In genomic region chr1:56977201-56978100, GRCm38 (mm10) we compare ENCODE assay signal across 8 mouse cellular contexts. TPM values are rescaled to one million over a fixed set of nuclear protein-coding genes. Genes with fewer than 3 reads are reported as not detected.
A peak's percentile ranks its signal among the peaks of the same experiment; 100 is the strongest.
DNase-seq lines count a peak whose midpoint lies in the region; ATAC-seq and TF ChIP-seq lines count a peak whose summit lies in the region.

No protein-coding gene starts in this region.

- no peak for TF ChIP-seq POLR2A in cerebellum, adult 2 months (IDR thresholded peaks at IDR 0.05; ENCODE audit: borderline replicate concordance, insufficient read depth, low read length)

- 1% methylated on average over 45 of the region's 45 CpGs for WGBS in cerebellum, adult 2 months
- 1% methylated on average over 45 of the region's 45 CpGs for WGBS in forebrain, postnatal 0 days
- under 1% methylated on average over 45 of the region's 45 CpGs for WGBS in hindbrain, embryonic 12.5 days
- WGBS in limb, embryonic 10.5 days: under 1% methylated on average over 45 of the region's 45 CpGs
- 1% methylated on average over 45 of the region's 45 CpGs for WGBS in stomach, embryonic 16.5 days

- no peaks in the 10 kb centered on the region for H3K36me3 ChIP-seq in forebrain, postnatal 0 days (ENCODE audit: insufficient read depth)
- no peaks in the 10 kb centered on the region for H3K36me3 ChIP-seq in hindbrain, embryonic 12.5 days
- no peaks in the 10 kb centered on the region for H3K36me3 ChIP-seq in limb, embryonic 10.5 days
- no peaks in the 10 kb centered on the region for H3K36me3 ChIP-seq in stomach, embryonic 16.5 days (ENCODE audit: control insufficient read depth, insufficient read depth, low read length)

- peaks cover 8% of the 10 kb centered on the region; the same call in 1 of the 2 replicates for H3K27me3 ChIP-seq in cerebellum, adult 2 months (ENCODE audit: control insufficient read depth, insufficient read depth, low read length)
- H3K27me3 ChIP-seq in forebrain, postnatal 0 days (ENCODE audit: insufficient read depth, low read length): peaks cover 61% of the 10 kb centered on the region
- H3K27me3 ChIP-seq in hindbrain, embryonic 12.5 days: peaks cover 65% of the 10 kb centered on the region
- H3K27me3 ChIP-seq in limb, embryonic 10.5 days (ENCODE audit: low read depth, poor library complexity, severe bottlenecking): peaks cover 72% of the 10 kb centered on the region
- H3K27me3 ChIP-seq in stomach, embryonic 16.5 days (ENCODE audit: control insufficient read depth, insufficient read depth, low read length): peaks cover 62% of the 10 kb centered on the region

- peak; percentile 34 for ATAC-seq in forebrain, postnatal 0 days
- ATAC-seq in hindbrain, embryonic 12.5 days (ENCODE audit: low FRiP score): peak; percentile 6; the same call in 1 of the 2 replicates
- ATAC-seq in megakaryocyte-erythroid progenitor cell, adult 5-6 weeks (replicated peaks; ENCODE audit: low FRiP score, low TSS enrichment, poor library complexity, severe bottlenecking): peak; percentile 57
- no peak for ATAC-seq in stomach, embryonic 16.5 days (ENCODE audit: insufficient read depth, low FRiP score)

- peak; percentile 64 for TF ChIP-seq CTCF in cerebellum, adult 2 months (IDR thresholded peaks at IDR 0.05; ENCODE audit: borderline replicate concordance, insufficient read depth, low read depth, low read length)
- peak; percentile 81 for TF ChIP-seq CTCF in forebrain, postnatal 0 days (IDR thresholded peaks at IDR 0.05; ENCODE audit: low read depth)

- peak; percentile 30 to 65 for DNase-seq in layer of hippocampus, postnatal 25 days (ENCODE audit: extremely low spot score in 1 of 2, low spot score in 1 of 2)
- DNase-seq in layer of hippocampus, postnatal 14 days (ENCODE audit: low spot score in 2 of 2): no peak
- DNase-seq in cerebellum, adult 2 months: peak; percentile 59 to 73
- peak; percentile 78 for DNase-seq in forebrain, postnatal 0 days
- peak; percentile 87 for DNase-seq in limb, embryonic 10.5 days (ENCODE audit: low spot score)

- H3K4me1 ChIP-seq in cerebellum, adult 2 months (ENCODE audit: control insufficient read depth, insufficient read depth, low read length): no peaks in the 10 kb centered on the region
- peaks cover 4% of the 10 kb centered on the region; the same call in 1 of the 2 replicates for H3K4me1 ChIP-seq in forebrain, postnatal 0 days (ENCODE audit: insufficient read depth)
- peaks cover 17% of the 10 kb centered on the region for H3K4me1 ChIP-seq in hindbrain, embryonic 12.5 days
- H3K4me1 ChIP-seq in limb, embryonic 10.5 days: peaks cover 48% of the 10 kb centered on the region
- peaks cover 8% of the 10 kb centered on the region; the same call in 1 of the 2 replicates for H3K4me1 ChIP-seq in stomach, embryonic 16.5 days (ENCODE audit: control insufficient read depth, insufficient read depth, low read length)

- no peaks in the 10 kb centered on the region for H3K9me3 ChIP-seq in forebrain, postnatal 0 days (ENCODE audit: low read length)
- H3K9me3 ChIP-seq in hindbrain, embryonic 12.5 days (replicated peaks): no peaks in the 10 kb centered on the region
- no peaks in the 10 kb centered on the region for H3K9me3 ChIP-seq in limb, embryonic 10.5 days (replicated peaks)
- H3K9me3 ChIP-seq in stomach, embryonic 16.5 days (replicated peaks; ENCODE audit: control insufficient read depth, low read length): no peaks in the 10 kb centered on the region

- peak overlapping the region; percentile 59 for H3K9ac ChIP-seq in forebrain, postnatal 0 days
- no peak overlapping the region for H3K9ac ChIP-seq in hindbrain, embryonic 12.5 days
- H3K9ac ChIP-seq in stomach, embryonic 16.5 days (ENCODE audit: low read length): no peak overlapping the region

- no peak overlapping the region for H3K4me3 ChIP-seq in cerebellum, adult 2 months (replicated peaks; ENCODE audit: insufficient read depth, low read depth, low read length)
- peak overlapping the region; percentile 32 for H3K4me3 ChIP-seq in forebrain, postnatal 0 days (ENCODE audit: low read depth, low read length)
- H3K4me3 ChIP-seq in hindbrain, embryonic 12.5 days: peak overlapping the region; percentile 21
- peak overlapping the region; percentile 39 for H3K4me3 ChIP-seq in limb, embryonic 10.5 days
- H3K4me3 ChIP-seq in stomach, embryonic 16.5 days (replicated peaks; ENCODE audit: low read length): peak overlapping the region; percentile 36

- no peak overlapping the region for H3K27ac ChIP-seq in cerebellum, adult 2 months (ENCODE audit: insufficient read depth, low read length)
- H3K27ac ChIP-seq in forebrain, postnatal 0 days (ENCODE audit: low read depth, low read length): peak overlapping the region; percentile 84
- no peak overlapping the region for H3K27ac ChIP-seq in hindbrain, embryonic 12.5 days
- no peak overlapping the region for H3K27ac ChIP-seq in limb, embryonic 10.5 days
- H3K27ac ChIP-seq in stomach, embryonic 16.5 days (ENCODE audit: low read length): no peak overlapping the region

- peak overlapping the region; percentile 55 for H3K4me2 ChIP-seq in forebrain, postnatal 0 days (ENCODE audit: low read depth)
- H3K4me2 ChIP-seq in hindbrain, embryonic 12.5 days (replicated peaks): peak overlapping the region; percentile 43
- peak overlapping the region; percentile 37 for H3K4me2 ChIP-seq in stomach, embryonic 16.5 days (ENCODE audit: low read depth, low read length)

RNA-seq across cellular contexts. Expression of gene Satb2, which starts 1.0 kb away (rescaled TPM):
- total RNA-seq in layer of hippocampus, postnatal 25 days (2021): 10 to 100 TPM; 14.9 to 17.4 TPM
- total RNA-seq in layer of hippocampus, postnatal 14 days (2021): 10 to 100 TPM; 14.8 TPM
- 0.29 and 0.40 TPM in 2 replicates for polyA plus RNA-seq in cerebellum, adult 2 months (2012; rRNA removed)
- 57.1 and 106 TPM in 2 replicates for total RNA-seq in forebrain, postnatal 0 days (2014; rRNA removed)
- polyA plus RNA-seq in forebrain, postnatal 0 days (2015; fragmentation: Nextera tagmentation; extraction: Ambion mirVana): 21.7 and 43.1 TPM in 2 replicates
- polyA plus RNA-seq in hindbrain, embryonic 12.5 days (2016; fragmentation: Nextera tagmentation; extraction: Ambion mirVana): 0.98 and 1.6 TPM in 2 replicates
- 1.1 and 2.2 TPM in 2 replicates for polyA plus RNA-seq in limb, embryonic 10.5 days (2016; fragmentation: Nextera tagmentation; extraction: Ambion mirVana)
- 0.17 and 1.8 TPM in 2 replicates for total RNA-seq in megakaryocyte-erythroid progenitor cell, adult 5-6 weeks (2014; fragmentation: Nextera tagmentation)
- not detected in 2 replicates for total RNA-seq in megakaryocyte-erythroid progenitor cell, adult 5-6 weeks (2017)
- 0.31 and 0.32 TPM in 2 replicates for polyA plus RNA-seq in stomach, embryonic 16.5 days (2015; fragmentation: Nextera tagmentation; extraction: Ambion mirVana)

Comparison
In these comparisons a context has a peak if more than half of its experiments do, and no peak if none do; other contexts are left out.
1. DNase-seq: peak in layer of hippocampus, postnatal 25 days (2 of 2), cerebellum, adult 2 months (2 of 2), forebrain, postnatal 0 days (single experiment) and limb, embryonic 10.5 days (single experiment); none in layer of hippocampus, postnatal 14 days (0 of 2).
2. Peak in every context shown above with its lines, with median percentiles within 50 percentile points of each other: H3K4me2 ChIP-seq.